Mouse (Mus musculus): ENCODE results near the gene Cel. TPM values are rescaled to one million over a fixed set of nuclear protein-coding genes. Genes with fewer than 3 reads are reported as not detected.
"Not testable (repeated sequence)": the region's sequence is repeated elsewhere in the genome, so short reads cannot be mapped to it uniquely, and the experiment has no call there.

Gene Cel
- polyA plus RNA-seq, 1 experiment from 2014 or later: not detected

- ATAC-seq (ENCODE audit: low FRiP score): no peak
- H3K4me2 ChIP-seq: no peak overlapping the region
- H3K4me1 ChIP-seq: peaks cover 71% of the 10 kb centered on the region
- no peak overlapping the region for H3K4me3 ChIP-seq (replicated peaks)
- H3K9ac ChIP-seq: no peak overlapping the region
- 83% methylated on average over 6 of the region's 6 CpGs for WGBS
- H3K9me3 ChIP-seq: no peaks in the 10 kb centered on the region
- no peaks in the 10 kb centered on the region for H3K27me3 ChIP-seq
- H3K36me3 ChIP-seq (replicated peaks): no peaks in the 10 kb centered on the region; the same call in 1 of the 2 replicates
- H3K27ac ChIP-seq: no peak overlapping the region
These were observed 41.5 kb downstream of the Cel start for GRCm38 (mm10) chr2:28521571-28522151.

GRCm38 (mm10) chr2:28520581-28520980 is 42.6 kb downstream of the Cel start:
- Histone ChIP-seq H3K27me3 (no peaks in the 10 kb centered on the region), H3K27ac (no peak overlapping the region), H3K4me1 (peaks cover 71% of the 10 kb centered on the region), H3K4me2 (no peak overlapping the region), H3K9me3 (no peaks in the 10 kb centered on the region), H3K36me3 (replicated peaks) (peaks cover 1% of the 10 kb centered on the region; the same call in 1 of the 2 replicates), H3K4me3 (replicated peaks) (no peak overlapping the region), H3K9ac (no peak overlapping the region)
- WGBS: 64% methylated on average over 5 of the region's 5 CpGs
- ATAC-seq (ENCODE audit: low FRiP score): no peak

- no peaks in the 10 kb centered on the region for H3K9me3 ChIP-seq
- no peak overlapping the region for H3K27ac ChIP-seq
- H3K4me3 ChIP-seq (replicated peaks): no peak overlapping the region
- 25% methylated on average over 2 of the region's 2 CpGs for WGBS
- peaks cover 66% of the 10 kb centered on the region for H3K4me1 ChIP-seq
- no peaks in the 10 kb centered on the region for H3K27me3 ChIP-seq
- no peak overlapping the region for H3K4me2 ChIP-seq
- 0 out of 2 replicates have a peak overlapping the region, but pooled peaks have one; percentile 9 for H3K9ac ChIP-seq
- H3K36me3 ChIP-seq (replicated peaks): peaks cover 7% of the 10 kb centered on the region; the same call in 1 of the 2 replicates
- ATAC-seq (ENCODE audit: low FRiP score): no peak
These were observed 45.0 kb downstream of the Cel start for GRCm38 (mm10) chr2:28518231-28518630.

GRCm38 (mm10) chr2:28517206-28517909 is 45.8 kb downstream of the Cel start:
- Histone ChIP-seq H3K9me3 (no peaks in the 10 kb centered on the region), H3K36me3 (replicated peaks) (peaks cover 7% of the 10 kb centered on the region; the same call in 1 of the 2 replicates), H3K27me3 (no peaks in the 10 kb centered on the region), H3K9ac (0 out of 2 replicates have a peak overlapping the region, but pooled peaks have one; percentile 13), H3K27ac (0 out of 2 replicates have a peak overlapping the region, but pooled peaks have one; percentile 6), H3K4me2 (no peak overlapping the region), H3K4me1 (peaks cover 65% of the 10 kb centered on the region), H3K4me3 (replicated peaks) (no peak overlapping the region)
- 50% methylated on average over 5 of the region's 5 CpGs for WGBS
- no peak for ATAC-seq (ENCODE audit: low FRiP score)

GRCm38 (mm10) chr2:28514489-28514888 is 48.7 kb downstream of the Cel start:
- Histone ChIP-seq H3K36me3 (replicated peaks) (peaks cover 7% of the 10 kb centered on the region; the same call in 1 of the 2 replicates), H3K9me3 (no peaks in the 10 kb centered on the region), H3K27me3 (peaks cover 14% of the 10 kb centered on the region; the same call in 1 of the 2 replicates), H3K9ac (peak overlapping the region; percentile 95), H3K4me3 (replicated peaks) (peak overlapping the region; percentile 80), H3K4me1 (peaks cover 54% of the 10 kb centered on the region), H3K4me2 (peak overlapping the region; percentile 78), H3K27ac (0 out of 2 replicates have a peak overlapping the region, but pooled peaks have one; percentile 87)
- WGBS: 17% methylated on average over 5 of the region's 5 CpGs
- ATAC-seq (ENCODE audit: low FRiP score): no peak; the same call in 1 of the 2 replicates

- Histone ChIP-seq H3K4me1 (peaks cover 48% of the 10 kb centered on the region), H3K27me3 (peaks cover 14% of the 10 kb centered on the region; the same call in 1 of the 2 replicates), H3K9ac (peak overlapping the region; percentile 95), H3K27ac (peak overlapping the region; percentile 87), H3K9me3 (no peaks in the 10 kb centered on the region), H3K36me3 (replicated peaks) (peaks cover 7% of the 10 kb centered on the region; the same call in 1 of the 2 replicates), H3K4me3 (replicated peaks) (peak overlapping the region; percentile 80), H3K4me2 (peak overlapping the region; percentile 78)
- 5% methylated on average over 47 of the region's 47 CpGs for WGBS
- ATAC-seq (ENCODE audit: low FRiP score): peak; percentile 40
These were observed 49.5 kb downstream of the Cel start for GRCm38 (mm10) chr2:28513431-28514370.

DNA sequence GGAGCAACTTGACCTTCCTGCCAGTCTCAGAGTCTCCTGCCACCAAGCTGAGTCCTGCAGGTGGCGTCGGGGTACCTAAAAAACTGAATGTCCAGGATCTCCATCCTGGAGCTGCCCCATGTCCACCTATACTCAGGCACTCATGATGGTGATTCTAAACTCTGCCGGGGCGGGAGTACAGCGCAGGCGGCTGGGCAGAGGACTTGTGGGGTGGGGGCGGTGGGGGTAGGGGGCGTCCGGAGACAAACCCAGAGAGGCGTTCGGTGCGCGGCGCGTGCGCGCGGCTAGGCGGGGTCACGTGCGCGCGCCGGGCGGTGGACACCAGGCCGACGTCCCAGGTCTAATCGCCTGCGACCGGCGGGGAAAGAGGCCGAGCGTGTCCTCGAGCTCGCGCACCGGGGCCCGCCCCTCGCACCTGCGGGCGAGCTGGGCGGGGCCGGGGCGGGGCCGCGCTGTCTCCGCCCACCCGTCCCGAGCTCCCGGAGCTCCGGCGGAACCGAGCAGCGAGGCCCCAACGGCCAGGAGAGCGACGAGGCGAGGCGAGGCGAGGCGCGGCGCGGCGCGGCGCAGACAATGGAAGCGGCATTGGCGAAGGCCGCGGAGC is 50.3 kb downstream of the Cel start, which contains the start of gene Ralgds:
Gene Ralgds, plus strand, starts transcription at position 328 of the 604 bp plus-strand sequence.
- peak within 1 kb of the TSS; percentile 87 for H3K27ac ChIP-seq
- ATAC-seq (ENCODE audit: low FRiP score): peak; percentile 75
- H3K4me1 ChIP-seq: peaks cover 40% of the 10 kb centered on the region
- peaks cover 7% of the 10 kb centered on the region; the same call in 1 of the 2 replicates for H3K36me3 ChIP-seq (replicated peaks)
- H3K9ac ChIP-seq: peak within 1 kb of the TSS; percentile 95
- H3K27me3 ChIP-seq: peaks cover 14% of the 10 kb centered on the region; the same call in 1 of the 2 replicates
- WGBS: under 1% methylated on average over 56 of the region's 71 CpGs
- no peaks in the 10 kb centered on the region for H3K9me3 ChIP-seq
- peak within 1 kb of the TSS; percentile 80 for H3K4me3 ChIP-seq (replicated peaks)
- H3K4me2 ChIP-seq: peak within 1 kb of the TSS; percentile 78

DNA sequence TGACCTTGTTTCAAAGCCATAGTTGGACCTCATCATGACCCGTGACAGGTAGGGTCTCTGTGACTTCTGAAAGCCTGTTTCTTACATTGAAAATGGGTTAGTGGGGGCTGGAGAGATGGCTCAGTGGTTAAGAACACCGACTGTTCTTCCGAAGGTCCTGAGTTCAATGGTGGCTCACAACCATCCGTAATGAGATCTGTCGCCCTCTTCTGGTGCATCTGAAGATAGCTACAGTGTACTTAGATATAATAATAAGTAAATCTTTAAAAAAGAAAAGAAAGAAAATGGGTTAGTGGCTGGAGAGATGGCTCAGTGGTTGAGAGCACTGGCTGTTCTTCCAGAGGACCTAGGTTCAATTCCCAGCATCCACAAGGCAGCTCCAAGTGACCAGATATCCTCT is 51.6 kb downstream of the Cel start:
- not testable (repeated sequence) for H3K9me3 ChIP-seq; ATAC-seq (ENCODE audit: low FRiP score); H3K27ac ChIP-seq; H3K36me3 ChIP-seq (replicated peaks); H3K4me3 ChIP-seq (replicated peaks); H3K4me2 ChIP-seq; H3K9ac ChIP-seq
- peaks cover 28% of the 10 kb centered on the region for H3K4me1 ChIP-seq
- peaks cover 14% of the 10 kb centered on the region; the same call in 1 of the 2 replicates for H3K27me3 ChIP-seq
- 49% methylated on average over 5 of the region's 5 CpGs for WGBS

DNA sequence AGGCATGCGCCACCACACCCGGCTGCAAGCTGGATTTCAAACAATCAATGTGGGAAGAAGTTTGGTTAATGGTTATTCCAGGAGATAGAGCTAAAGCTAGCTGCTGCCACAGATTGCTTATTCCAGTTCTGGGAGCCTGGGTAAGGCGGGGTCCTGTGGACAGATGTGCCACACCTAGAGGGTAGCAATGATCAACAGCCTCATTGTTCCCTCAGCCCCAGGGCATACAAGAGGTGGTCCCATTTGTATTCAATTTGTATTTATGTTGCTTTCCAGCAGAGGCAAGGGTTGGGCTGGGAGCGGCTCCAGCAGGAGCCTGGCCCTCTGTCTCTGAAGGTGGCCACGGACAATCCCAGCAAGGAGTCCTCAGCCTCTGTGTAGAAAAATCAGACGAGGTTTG is 56.9 kb downstream of the Cel start:
- no peak for ATAC-seq (ENCODE audit: low FRiP score)
- Histone ChIP-seq H3K4me1 (no peaks in the 10 kb centered on the region), H3K9me3 (no peaks in the 10 kb centered on the region), H3K27me3 (peaks cover 9% of the 10 kb centered on the region; the same call in 1 of the 2 replicates), H3K27ac (no peak overlapping the region), H3K4me3 (replicated peaks) (no peak overlapping the region), H3K9ac (no peak overlapping the region), H3K36me3 (replicated peaks) (no peaks in the 10 kb centered on the region), H3K4me2 (no peak overlapping the region)
- WGBS: 89% methylated on average over 6 of the region's 6 CpGs

GRCm38 (mm10) chr2:28505795-28506194 is 57.4 kb downstream of the Cel start, which contains the start of gene Gm10134:
Gene Gm10134 (plus strand): TSS chr2:28506095.
- Histone ChIP-seq H3K4me2 (no peak within 1 kb of the TSS), H3K36me3 (replicated peaks) (no peaks in the 10 kb centered on the region), H3K4me1 (no peaks in the 10 kb centered on the region), H3K4me3 (replicated peaks) (no peak within 1 kb of the TSS), H3K27me3 (peaks cover 4% of the 10 kb centered on the region; the same call in 1 of the 2 replicates), H3K27ac (no peak within 1 kb of the TSS), H3K9ac (no peak within 1 kb of the TSS), H3K9me3 (no peaks in the 10 kb centered on the region)
- no peak for ATAC-seq (ENCODE audit: low FRiP score)
- WGBS: 87% methylated on average over 3 of the region's 3 CpGs

All from forebrain, embryonic 12.5 days (tissue).